Mouse (Mus musculus) small intestine, adult 2 months (tissue): ENCODE results near the gene Aco2.

ENCODE experiments used
- CTCF ChIP-seq: fragments of 200-500 bp; IDR thresholded peaks from 2 replicates; pipeline ENCODE4 v1.5.1; 2012; ENCODE audit warnings: low read depth, mild to moderate bottlenecking, control low read depth, inconsistent platforms, low read length, moderate library complexity, mixed read lengths; ENCODE audit not compliant: insufficient replicate concordance, insufficient read length; ENCODE audit errors: extremely low read depth
- POLR2A ChIP-seq: fragments of 200-500 bp; IDR thresholded peaks from 2 replicates; pipeline ENCODE4 v1.6.1; 2012; ENCODE audit warnings: low read depth, mild to moderate bottlenecking, control low read depth, inconsistent platforms, low read length, moderate library complexity

DNA sequence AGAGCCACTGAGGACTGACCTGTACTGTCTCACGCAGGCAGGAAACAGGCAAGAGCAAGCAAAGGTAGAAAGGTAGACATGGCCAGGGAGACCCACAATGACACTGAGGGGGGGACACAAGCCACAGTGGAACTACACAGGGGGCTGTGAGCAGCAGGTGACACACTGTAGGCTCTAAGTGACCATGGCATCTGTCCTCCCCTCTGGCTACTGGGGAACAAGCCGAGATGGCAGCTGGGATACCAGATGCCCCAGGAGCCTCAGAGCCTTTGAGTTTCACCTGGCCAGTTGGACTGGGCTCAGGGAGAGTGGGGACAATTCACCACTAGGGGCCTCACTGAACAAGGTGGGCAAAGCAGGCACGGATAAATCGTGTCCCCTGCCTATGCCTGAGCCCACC, 80.2 kb downstream of the Aco2 start:
- TF ChIP-seq POLR2A (no peak), CTCF (no peak)
